Mouse (Mus musculus) liver, embryonic 14.5 days (tissue): ENCODE results near the gene Men1. TPM values are rescaled to one million over a fixed set of nuclear protein-coding genes. Genes with fewer than 3 reads are reported as not detected.

Source experiments
- ATAC-seq: fragments of 200-750 bp; cut with Nextera tagmentation; 2 replicates; pipeline ENCODE4 v1.8.0; 2017; ENCODE audit warnings: moderate number of reproducible peaks, mild to moderate bottlenecking, moderate library complexity; ENCODE audit not compliant: insufficient read depth
- DNase-seq, 3 experiments: peaks; one replicate each; pipeline ENCODE4 v3.0.0-alpha.2; 2012 to 2013; ENCODE audit warnings: low read depth in 3 of 3, low spot score in 3 of 3
- H3K27ac ChIP-seq: fragments of 300-500 bp; sonication (generic); 2 replicates; pipeline ENCODE4 v1.5.1; 2014; ENCODE audit warnings: moderate library complexity, mild to moderate bottlenecking, control low read depth, inconsistent platforms
- H3K27me3 ChIP-seq: fragments of 300-500 bp; sonication (generic); 2 replicates; pipeline ENCODE4 v1.6.1; 2014; ENCODE audit warnings: mild to moderate bottlenecking, low read length, moderate library complexity; ENCODE audit not compliant: control insufficient read depth, insufficient read depth
- H3K36me3 ChIP-seq: fragments of 300-500 bp; sonication (generic); replicated peaks from 2 replicates; pipeline ENCODE4 v1.6.1; 2014; ENCODE audit warnings: low read depth; ENCODE audit not compliant: control insufficient read depth, insufficient read depth
- H3K4me1 ChIP-seq, 2 experiments: fragments of 200-500 bp in 1 of 2; fragments of 300-500 bp in 1 of 2; sonication (generic) in 1 of 2; replicated peaks; 2 replicates each; pipeline ENCODE4 v1.6.1; 2012 to 2014; ENCODE audit warnings: antibody characterized with exemption in 1 of 2, inconsistent platforms in 1 of 2, low read length in 1 of 2; ENCODE audit not compliant: control insufficient read depth in 2 of 2, insufficient read depth in 2 of 2
- H3K4me2 ChIP-seq: fragments of 300-500 bp; sonication (generic); 2 replicates; pipeline ENCODE4 v1.6.1; 2014; ENCODE audit warnings: low read depth, mild to moderate bottlenecking, control low read depth, moderate library complexity
- H3K4me3 ChIP-seq, 2 experiments: fragments of 200-500 bp in 1 of 2; fragments of 300-500 bp in 1 of 2; sonication (generic) in 1 of 2; 2 replicates each; pipeline ENCODE4 v1.5.1; 2012 to 2014; ENCODE audit warnings: low read depth in 2 of 2, low read length in 2 of 2, mild to moderate bottlenecking in 2 of 2, control low read depth in 1 of 2, inconsistent platforms in 1 of 2, moderate library complexity in 1 of 2; ENCODE audit not compliant: insufficient read depth in 1 of 2
- H3K9ac ChIP-seq: fragments of 300-500 bp; sonication (generic); replicated peaks from 2 replicates; pipeline ENCODE4 v1.6.1; 2014; ENCODE audit warnings: mild to moderate bottlenecking, control low read depth, moderate library complexity
- H3K9me3 ChIP-seq: fragments of 300-500 bp; sonication (generic); 2 replicates; pipeline ENCODE4 v1.6.1; 2016; ENCODE audit warnings: low read length, mixed read lengths; ENCODE audit not compliant: control insufficient read depth
- CTCF ChIP-seq: IDR thresholded peaks from 2 replicates; pipeline ENCODE4 v1.5.1; 2016; ENCODE audit warnings: antibody characterized with exemption, low read depth, control low read depth
- EP300 ChIP-seq: IDR thresholded peaks from 2 replicates; pipeline ENCODE4 v1.6.1; 2016; ENCODE audit warnings: antibody characterized with exemption, low read depth
- whole genome bisulfite sequencing: fragments of 180-500 bp; shearing (Covaris S2); extraction: QIAGEN DNeasy Blood & Tissue Kit; methylation state at CpG from one replicate; pipeline ENCODE4 v1.1.7; 2014; ENCODE audit not compliant: insufficient replicate concordance; 5-methylcytosine and 5-hydroxymethylcytosine counted together
- polyA plus RNA-seq, 2 experiments: library from polyadenylated mRNA; depleted of rRNA in 1 of 2; stranded (reverse) in 1 of 2; unstranded in 1 of 2; fragments of >200 nt; fragmentation: Nextera tagmentation in 1 of 2; extraction: Ambion mirVana in 1 of 2; gene quantifications; 2 replicates each; pipeline versions ENCODE4 v1.2.1 to v1.2.3; 2012 to 2014

Gene Men1
- polyA plus RNA-seq, 2 experiments, result 12.5 to 20.4 TPM

GRCm38 (mm10) chr19:6333761-6334595 lies 801 bp upstream of the Men1 start:
- DNase-seq (no peak), ATAC-seq (no peak)
- H3K27me3 ChIP-seq, result no peaks in the 10 kb centered on the region
- peaks cover 13 to 24% of the 10 kb centered on the region in 2 experiments for H3K4me1 ChIP-seq
- H3K4me2 ChIP-seq, result peak overlapping the region; percentile 100
- WGBS, result 59% methylated on average over 9 of the region's 9 CpGs
- H3K36me3 ChIP-seq, result peaks cover 4% of the 10 kb centered on the region
- peak overlapping the region; percentile 78 for H3K9ac ChIP-seq
- H3K27ac ChIP-seq, result peak overlapping the region; percentile 70
- H3K4me3 ChIP-seq, result peak overlapping the region; percentile 87 to 92
- H3K9me3 ChIP-seq, result no peaks in the 10 kb centered on the region
- TF ChIP-seq EP300, result no peak

- Histone ChIP-seq H3K4me3 (peak overlapping the region; percentile 87 to 92), H3K36me3 (peaks cover 6% of the 10 kb centered on the region), H3K9me3 (no peaks in the 10 kb centered on the region), H3K9ac (peak overlapping the region; percentile 78), H3K27me3 (no peaks in the 10 kb centered on the region), H3K4me2 (peak overlapping the region; percentile 100), H3K27ac (peak overlapping the region; percentile 70), H3K4me1 (peaks cover 18 to 30% of the 10 kb centered on the region in 2 experiments)
- no peak for DNase-seq
- TF ChIP-seq CTCF, result peak; percentile 35; the same call in 1 of the 2 replicates
- TF ChIP-seq EP300, result no peak
- peak; percentile 31; the same call in 1 of the 2 replicates for ATAC-seq
- under 1% methylated on average over 25 of the region's 25 CpGs for WGBS
Observed at GRCm38 (mm10) chr19:6335458-6335827, 664 bp downstream of the Men1 start.

- H3K4me3 ChIP-seq, result no peak overlapping the region
- no peak for ATAC-seq
- H3K9me3 ChIP-seq, result no peaks in the 10 kb centered on the region
- peaks cover 6% of the 10 kb centered on the region for H3K36me3 ChIP-seq
- 86% methylated on average over 10 of the region's 10 CpGs for WGBS
- no peaks in the 10 kb centered on the region for H3K27me3 ChIP-seq
- no peak overlapping the region for H3K27ac ChIP-seq
- TF ChIP-seq CTCF (no peak), EP300 (no peak)
- H3K4me2 ChIP-seq, result no peak overlapping the region; the same call in 1 of the 2 replicates
- H3K4me1 ChIP-seq, result peaks cover 21 to 37% of the 10 kb centered on the region in 2 experiments
- DNase-seq, result no peak
- no peak overlapping the region for H3K9ac ChIP-seq
Observed at GRCm38 (mm10) chr19:6336920-6337319, 2.1 kb downstream of the Men1 start.

DNA sequence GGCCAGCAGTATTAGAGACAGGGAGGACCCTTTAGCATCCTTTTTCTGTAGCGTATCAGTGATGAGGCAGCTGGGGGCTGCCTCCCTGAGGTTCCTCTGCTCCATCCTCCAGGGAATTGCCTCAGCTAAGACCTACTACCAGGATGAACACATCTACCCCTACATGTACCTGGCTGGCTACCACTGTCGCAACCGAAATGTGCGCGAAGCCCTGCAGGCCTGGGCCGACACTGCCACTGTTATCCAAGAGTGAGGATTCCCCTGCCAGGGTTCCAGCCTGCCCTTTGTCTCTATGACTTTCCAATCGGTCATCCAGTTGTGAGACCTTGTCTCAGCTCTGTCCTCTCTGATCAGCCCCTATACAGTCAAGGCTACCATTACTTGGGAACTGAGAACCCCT lies 3.4 kb downstream of the Men1 start:
- 77% methylated on average over 7 of the region's 7 CpGs for WGBS
- Histone ChIP-seq H3K9ac (no peak overlapping the region), H3K36me3 (peaks cover 6% of the 10 kb centered on the region), H3K4me2 (no peak overlapping the region), H3K4me1 (peaks cover 21 to 37% of the 10 kb centered on the region in 2 experiments), H3K27me3 (no peaks in the 10 kb centered on the region), H3K27ac (no peak overlapping the region), H3K9me3 (no peaks in the 10 kb centered on the region), H3K4me3 (no peak overlapping the region)
- ATAC-seq (no peak), DNase-seq (no peak)
- TF ChIP-seq CTCF (no peak), EP300 (no peak)

GRCm38 (mm10) chr19:6338716-6339115 lies 3.9 kb downstream of the Men1 start:
- ATAC-seq (no peak), DNase-seq (no peak)
- H3K4me3 ChIP-seq, result no peak overlapping the region
- 85% methylated on average over 11 of the region's 11 CpGs for whole genome bisulfite sequencing
- no peaks in the 10 kb centered on the region for H3K9me3 ChIP-seq
- H3K9ac ChIP-seq, result no peak overlapping the region
- no peaks in the 10 kb centered on the region for H3K27me3 ChIP-seq
- no peak overlapping the region for H3K27ac ChIP-seq
- H3K36me3 ChIP-seq, result peaks cover 6% of the 10 kb centered on the region
- H3K4me2 ChIP-seq, result no peak overlapping the region
- no peak for TF ChIP-seq CTCF
- TF ChIP-seq EP300, result no peak
- peaks cover 21 to 40% of the 10 kb centered on the region in 2 experiments for H3K4me1 ChIP-seq
